Mouse (Mus musculus) heart, postnatal 0 days (tissue): ENCODE data around the gene Uqcc2.
A peak's percentile ranks its signal among the peaks of the same experiment; 100 is the strongest.

Experiments used
- CTCF ChIP-seq: IDR thresholded peaks from 2 replicates; pipeline ENCODE4 v1.5.1; 2016; ENCODE audit warnings: antibody characterized with exemption, control low read depth, low read depth
- EP300 ChIP-seq: IDR thresholded peaks from 2 replicates; pipeline ENCODE4 v1.6.1; 2016; ENCODE audit warnings: antibody characterized with exemption, low read depth

DNA sequence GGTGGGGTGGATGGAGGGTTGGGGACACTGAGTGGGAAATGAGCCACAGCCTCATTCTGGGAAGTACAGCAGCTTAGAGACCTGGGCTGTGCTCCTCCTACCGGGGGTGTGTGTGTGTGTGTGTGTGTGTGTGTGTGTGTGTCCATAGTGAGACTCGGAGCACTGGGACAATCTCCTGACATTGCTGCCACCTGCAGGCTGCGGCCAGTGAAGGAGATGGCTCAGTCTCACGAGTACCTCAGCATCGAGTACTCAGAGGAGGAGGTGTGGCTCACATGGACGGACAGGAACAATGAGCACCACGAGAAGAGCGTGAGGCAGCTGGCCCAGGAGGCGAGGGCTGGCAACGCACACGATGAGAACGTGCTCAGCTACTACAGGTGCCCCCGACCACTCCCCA is 38.0 kb downstream of the Uqcc2 start:
- TF ChIP-seq CTCF, result peak; percentile 44
- no peak for TF ChIP-seq EP300
